Mouse (Mus musculus) limb, embryonic 11.5 days (tissue): ENCODE measurements at regions not wholly inside any gene's neighbourhood (a gene's known extent, or its start where the extent isn't known, plus 50 kb on each side); places are given as distances from the start of the nearest gene placed in this dataset.

ENCODE experiments used
- ATAC-seq: fragments of 200-750 bp; cut with Nextera tagmentation; 2 replicates; pipeline ENCODE4 v1.8.0; 2017; ENCODE audit warnings: low read depth; ENCODE audit not compliant: insufficient number of reproducible peaks, low FRiP score, low TSS enrichment
- DNase-seq: peaks from one replicate; pipeline ENCODE4 v3.0.0-alpha.2; 2015; ENCODE audit warnings: low spot score
- H3K27ac ChIP-seq: fragments of 300-500 bp; sonication (generic); replicated peaks from 2 replicates; pipeline ENCODE4 v1.5.1; 2014; ENCODE audit warnings: low read depth, mild to moderate bottlenecking, low read length
- H3K27me3 ChIP-seq: fragments of 300-500 bp; sonication (generic); 2 replicates; pipeline ENCODE4 v1.6.1; 2014; ENCODE audit warnings: mild to moderate bottlenecking, low read length, mixed read lengths; ENCODE audit not compliant: control insufficient read depth, insufficient read depth
- H3K36me3 ChIP-seq: fragments of 300-500 bp; sonication (generic); 2 replicates; pipeline ENCODE4 v1.6.1; 2014; ENCODE audit warnings: mild to moderate bottlenecking, low read length, moderate library complexity, mixed read lengths; ENCODE audit not compliant: control insufficient read depth, insufficient read depth
- H3K4me1 ChIP-seq: fragments of 300-500 bp; sonication (generic); 2 replicates; pipeline ENCODE4 v1.6.1; 2014; ENCODE audit warnings: low read length, mixed read lengths; ENCODE audit not compliant: control insufficient read depth, insufficient read depth
- H3K4me2 ChIP-seq: fragments of 300-500 bp; sonication (generic); 2 replicates; pipeline ENCODE4 v1.6.1; 2014; ENCODE audit warnings: low read depth, mild to moderate bottlenecking, moderate library complexity; ENCODE audit not compliant: severe bottlenecking
- H3K4me3 ChIP-seq: fragments of 300-500 bp; sonication (generic); 2 replicates; pipeline ENCODE4 v1.5.1; 2014; ENCODE audit warnings: low read depth, low read length
- H3K9ac ChIP-seq: fragments of 300-500 bp; sonication (generic); 2 replicates; pipeline ENCODE4 v1.6.1; 2014; ENCODE audit warnings: mild to moderate bottlenecking, low read length
- H3K9me3 ChIP-seq: fragments of 300-500 bp; sonication (generic); 2 replicates; pipeline ENCODE4 v1.6.1; 2016; ENCODE audit warnings: low read length; ENCODE audit not compliant: control insufficient read depth
- WGBS: fragments of 180-500 bp; shearing (Covaris S2); extraction: QIAGEN DNeasy Blood & Tissue Kit; methylation state at CpG from one replicate; pipeline ENCODE4 v1.1.7; 2014; 5-methylcytosine and 5-hydroxymethylcytosine counted together

- Histone ChIP-seq H3K9me3 (no peaks in the 10 kb centered on the region), H3K4me1 (no peaks in the 10 kb centered on the region), H3K9ac (no peak overlapping the region), H3K27ac (no peak overlapping the region), H3K4me3 (no peak overlapping the region), H3K4me2 (no peak overlapping the region), H3K36me3 (no peaks in the 10 kb centered on the region), H3K27me3 (no peaks in the 10 kb centered on the region)
- no peak for DNase-seq
- no peak for ATAC-seq
- 92% methylated on average over 1 of the region's 1 CpGs for WGBS
Measured at GRCm38 (mm10) chr16:51646646-51647045, 384.4 kb upstream of the Cblb start.

DNA sequence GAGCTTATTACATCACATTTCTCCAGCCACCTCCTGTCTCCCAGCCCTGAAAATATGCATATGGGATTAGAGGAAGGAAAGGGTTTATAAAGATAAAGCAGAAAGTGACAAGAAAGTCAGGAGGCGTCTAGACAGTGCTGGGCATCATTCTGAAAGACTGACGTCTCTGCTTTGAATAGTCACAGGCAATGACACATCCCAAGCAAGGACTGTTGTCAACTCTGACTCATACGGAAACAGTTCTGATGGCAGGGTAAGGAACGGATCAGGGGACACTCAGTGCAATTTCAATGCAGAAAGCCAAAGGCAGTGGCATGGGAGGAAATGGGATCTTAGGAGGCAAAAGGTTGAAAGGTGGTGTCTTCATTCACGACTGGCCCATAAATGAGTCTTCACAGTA lies 380.9 kb upstream of the Cblb start:
- 79% methylated on average over 5 of the region's 5 CpGs for WGBS
- no peaks in the 10 kb centered on the region for H3K4me1 ChIP-seq
- H3K9ac ChIP-seq = no peak overlapping the region
- no peak overlapping the region for H3K4me2 ChIP-seq
- no peak overlapping the region for H3K4me3 ChIP-seq
- H3K36me3 ChIP-seq = no peaks in the 10 kb centered on the region
- no peaks in the 10 kb centered on the region for H3K27me3 ChIP-seq
- no peak overlapping the region for H3K27ac ChIP-seq
- ATAC-seq = no peak
- H3K9me3 ChIP-seq = no peaks in the 10 kb centered on the region
- no peak for DNase-seq

DNA sequence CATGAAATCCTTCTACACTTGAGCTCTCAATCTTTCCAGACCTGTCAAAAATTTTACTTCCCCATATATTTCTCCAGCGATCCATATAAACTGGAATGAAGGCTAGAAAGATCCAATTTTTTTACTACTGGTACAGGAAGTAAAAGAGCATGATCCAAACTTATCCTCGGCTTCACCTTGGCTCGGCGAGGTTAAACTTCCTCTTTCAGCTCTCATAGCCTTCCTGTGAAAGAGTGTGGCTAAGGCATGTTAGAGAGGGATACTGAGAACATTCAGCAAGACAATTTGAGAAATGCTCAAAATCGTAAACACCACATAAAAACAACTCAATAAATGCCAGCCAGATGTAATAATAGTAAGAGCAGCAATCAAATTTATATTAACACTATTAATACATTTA lies 380.3 kb upstream of the Cblb start:
- no peaks in the 10 kb centered on the region for H3K4me1 ChIP-seq
- DNase-seq = no peak
- no peak overlapping the region for H3K27ac ChIP-seq
- H3K36me3 ChIP-seq = no peaks in the 10 kb centered on the region
- H3K9me3 ChIP-seq = no peaks in the 10 kb centered on the region
- 87% methylated on average over 5 of the region's 5 CpGs for WGBS
- ATAC-seq = no peak
- no peak overlapping the region for H3K4me3 ChIP-seq
- H3K9ac ChIP-seq = no peak overlapping the region
- H3K4me2 ChIP-seq = no peak overlapping the region
- no peaks in the 10 kb centered on the region for H3K27me3 ChIP-seq

DNA sequence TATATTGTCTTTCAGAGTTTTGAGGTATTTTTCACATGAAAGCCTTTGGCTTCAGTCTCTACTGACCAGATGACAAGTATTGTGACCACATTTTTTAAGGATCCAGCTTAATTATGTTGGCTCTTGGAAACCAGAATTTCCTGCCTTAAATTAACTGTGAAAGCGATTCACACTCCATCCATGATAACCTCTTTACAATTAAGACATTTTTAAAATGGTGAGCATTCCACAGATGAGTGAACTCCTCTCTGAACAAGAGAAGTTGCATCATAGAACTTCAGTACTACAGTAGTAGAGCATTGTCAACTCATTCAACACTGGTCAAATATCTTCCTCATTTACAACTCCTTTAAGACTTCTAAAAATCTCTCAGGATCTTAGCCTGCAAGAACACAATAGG lies 369.3 kb upstream of the Cblb start:
- Histone ChIP-seq H3K27ac (no peak overlapping the region), H3K27me3 (no peaks in the 10 kb centered on the region), H3K4me1 (no peaks in the 10 kb centered on the region), H3K36me3 (no peaks in the 10 kb centered on the region), H3K9ac (no peak overlapping the region), H3K4me2 (no peak overlapping the region), H3K9me3 (no peaks in the 10 kb centered on the region), H3K4me3 (no peak overlapping the region)
- ATAC-seq (no peak), DNase-seq (no peak)
- 81% methylated on average over 1 of the region's 1 CpGs for WGBS

DNA sequence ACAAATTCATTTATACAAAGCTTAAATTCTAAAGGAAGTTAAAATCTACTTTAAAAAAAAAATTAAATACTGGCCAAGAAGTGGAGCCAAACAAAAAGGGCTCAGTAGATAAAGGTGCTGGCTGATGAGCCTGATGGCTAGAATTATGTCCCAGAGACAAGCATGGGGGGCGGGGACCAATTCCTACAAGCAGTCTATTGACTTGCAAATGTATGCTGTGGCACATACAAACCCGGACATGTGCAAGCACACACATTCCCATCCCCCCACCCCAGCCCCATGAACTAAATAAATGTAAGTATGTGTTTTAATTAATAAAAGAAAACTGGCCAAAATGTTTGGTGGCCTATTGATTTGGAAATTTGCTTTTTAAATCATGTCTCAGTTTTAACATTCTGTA lies 366.7 kb upstream of the Cblb start:
- no peaks in the 10 kb centered on the region for H3K4me1 ChIP-seq
- H3K4me3 ChIP-seq = no peak overlapping the region
- ATAC-seq (no peak), DNase-seq (no peak)
- H3K27ac ChIP-seq = no peak overlapping the region
- H3K27me3 ChIP-seq = no peaks in the 10 kb centered on the region
- no peak overlapping the region for H3K4me2 ChIP-seq
- no peaks in the 10 kb centered on the region for H3K9me3 ChIP-seq
- H3K36me3 ChIP-seq = no peaks in the 10 kb centered on the region
- H3K9ac ChIP-seq = no peak overlapping the region
- 82% methylated on average over 2 of the region's 2 CpGs for WGBS

DNA sequence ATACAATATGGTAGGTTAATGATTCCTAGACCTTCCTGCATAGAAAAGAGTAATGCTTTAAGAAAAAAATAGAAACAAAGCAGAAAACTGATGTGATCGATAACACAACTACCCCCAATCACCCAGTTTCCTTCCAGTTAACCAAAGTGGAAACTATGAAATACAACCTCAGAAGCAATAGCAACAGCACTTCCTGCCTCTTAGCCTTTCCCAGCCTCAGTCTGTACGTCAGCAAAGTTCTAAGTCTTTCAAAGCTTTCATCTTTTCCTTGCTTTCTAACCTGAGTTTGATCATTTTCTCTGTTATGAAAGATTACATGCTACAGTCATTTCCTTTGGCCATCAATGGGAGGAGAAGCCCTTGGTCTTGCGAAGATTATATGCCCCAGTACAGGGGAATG lies 355.9 kb upstream of the Cblb start:
- Histone ChIP-seq H3K4me2 (no peak overlapping the region), H3K4me1 (no peaks in the 10 kb centered on the region), H3K27me3 (no peaks in the 10 kb centered on the region), H3K36me3 (no peaks in the 10 kb centered on the region), H3K4me3 (no peak overlapping the region), H3K27ac (no peak overlapping the region), H3K9me3 (no peaks in the 10 kb centered on the region), H3K9ac (no peak overlapping the region)
- DNase-seq = no peak
- no peak for ATAC-seq
- WGBS = 87% methylated on average over 3 of the region's 3 CpGs

DNA sequence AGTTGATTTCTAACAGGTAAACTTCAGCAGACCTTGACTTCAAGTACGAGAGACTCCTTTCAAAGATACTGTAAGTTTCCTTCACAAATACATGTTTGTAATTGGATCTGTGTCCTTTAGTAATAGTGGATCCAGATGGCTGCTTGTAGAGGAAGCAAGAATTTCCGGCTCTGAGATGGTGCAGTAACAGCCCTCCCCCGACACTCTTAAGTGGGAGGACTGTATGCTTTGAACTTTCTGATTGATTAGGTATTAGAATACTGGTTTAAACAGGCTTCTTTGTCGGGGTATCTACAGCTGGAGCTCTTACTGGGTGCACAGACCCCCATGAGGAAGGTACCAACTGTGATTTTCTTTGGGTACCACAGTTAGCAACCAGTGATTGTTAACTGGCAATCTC lies 355.0 kb upstream of the Cblb start:
- H3K4me3 ChIP-seq = no peak overlapping the region
- H3K9me3 ChIP-seq = no peaks in the 10 kb centered on the region
- H3K9ac ChIP-seq = no peak overlapping the region
- 8% methylated on average over 4 of the region's 4 CpGs for WGBS
- DNase-seq (peak; percentile 35), ATAC-seq (peak; percentile 77; the same call in 1 of the 2 replicates)
- H3K36me3 ChIP-seq = no peaks in the 10 kb centered on the region
- no peak overlapping the region for H3K27ac ChIP-seq
- H3K4me1 ChIP-seq = no peaks in the 10 kb centered on the region
- H3K27me3 ChIP-seq = no peaks in the 10 kb centered on the region
- H3K4me2 ChIP-seq = no peak overlapping the region

GRCm38 (mm10) chr16:51690861-51691260 lies 340.2 kb upstream of the Cblb start:
- Histone ChIP-seq H3K4me1 (no peaks in the 10 kb centered on the region), H3K27me3 (no peaks in the 10 kb centered on the region), H3K4me3 (no peak overlapping the region), H3K9me3 (no peaks in the 10 kb centered on the region), H3K9ac (no peak overlapping the region), H3K27ac (no peak overlapping the region), H3K4me2 (no peak overlapping the region), H3K36me3 (no peaks in the 10 kb centered on the region)
- ATAC-seq = no peak
- no peak for DNase-seq
- WGBS = 92% methylated on average over 3 of the region's 3 CpGs

- DNase-seq (no peak), ATAC-seq (no peak)
- H3K9ac ChIP-seq = no peak overlapping the region
- 82% methylated on average over 2 of the region's 2 CpGs for WGBS
- no peaks in the 10 kb centered on the region for H3K9me3 ChIP-seq
- no peaks in the 10 kb centered on the region for H3K27me3 ChIP-seq
- no peaks in the 10 kb centered on the region for H3K36me3 ChIP-seq
- no peak overlapping the region for H3K4me3 ChIP-seq
- H3K4me1 ChIP-seq = no peaks in the 10 kb centered on the region
- no peak overlapping the region for H3K27ac ChIP-seq
- H3K4me2 ChIP-seq = no peak overlapping the region
Measured at GRCm38 (mm10) chr16:51705026-51705425, 326.0 kb upstream of the Cblb start.
